Mouse (Mus musculus) forebrain, embryonic 14.5 days (tissue): Measurements from ENCODE around the gene Gpr37l1. TPM values are rescaled to one million over a fixed set of nuclear protein-coding genes. Genes with fewer than 3 reads are reported as not detected.

Experiments used
- ATAC-seq: fragments of 200-750 bp; cut with Nextera tagmentation; 2 replicates; pipeline ENCODE4 v1.8.0; 2017; ENCODE audit warnings: mild to moderate bottlenecking, moderate library complexity
- DNase-seq: peaks from one replicate; pipeline ENCODE4 v3.0.0-alpha.2; 2015; ENCODE audit warnings: low spot score
- H3K27ac ChIP-seq: fragments of 300-500 bp; sonication (generic); 2 replicates; pipeline ENCODE4 v1.5.1; 2014; ENCODE audit warnings: low read depth, mild to moderate bottlenecking, control low read depth, low read length, moderate library complexity
- H3K27me3 ChIP-seq: fragments of 300-500 bp; sonication (generic); replicated peaks from 2 replicates; pipeline ENCODE4 v1.6.1; 2014; ENCODE audit warnings: low read length, control low read depth, mixed read lengths; ENCODE audit not compliant: control insufficient read depth, insufficient read depth
- H3K36me3 ChIP-seq: fragments of 300-500 bp; sonication (generic); 2 replicates; pipeline ENCODE4 v1.6.1; 2014; ENCODE audit warnings: low read length, control low read depth; ENCODE audit not compliant: control insufficient read depth, insufficient read depth
- H3K4me1 ChIP-seq: fragments of 300-500 bp; sonication (generic); 2 replicates; pipeline ENCODE4 v1.6.1; 2014; ENCODE audit warnings: antibody characterized with exemption, low read length, control low read depth; ENCODE audit not compliant: control insufficient read depth, insufficient read depth
- H3K4me2 ChIP-seq: fragments of 300-500 bp; sonication (generic); 2 replicates; pipeline ENCODE4 v1.6.1; 2014; ENCODE audit warnings: mild to moderate bottlenecking, control low read depth, low read length
- H3K4me3 ChIP-seq: fragments of 300-500 bp; sonication (generic); 2 replicates; pipeline ENCODE4 v1.5.1; 2014; ENCODE audit warnings: low read depth, low read length, control low read depth
- H3K9ac ChIP-seq: fragments of 300-500 bp; sonication (generic); 2 replicates; pipeline ENCODE4 v1.6.1; 2014; ENCODE audit warnings: mild to moderate bottlenecking, low read length, control low read depth, moderate library complexity
- H3K9me3 ChIP-seq: fragments of 300-500 bp; sonication (generic); replicated peaks from 2 replicates; pipeline ENCODE4 v1.6.1; 2016; ENCODE audit warnings: low read length, control low read depth, mixed read lengths; ENCODE audit not compliant: control insufficient read depth
- WGBS: fragments of 180-500 bp; shearing (Covaris S2); extraction: QIAGEN DNeasy Blood & Tissue Kit; methylation state at CpG from one replicate; pipeline ENCODE4 v1.1.7; 2014; 5-methylcytosine and 5-hydroxymethylcytosine counted together
- polyA plus RNA-seq: library from polyadenylated mRNA; unstranded; fragments of >200 nt; fragmentation: Nextera tagmentation; extraction: Ambion mirVana; gene quantifications from 2 replicates; pipeline ENCODE4 v1.2.1, GENCODE M21; 2014

Gpr37l1 gene
- polyA plus RNA-seq, 1 experiment from 2014 or later = 0.24 TPM

DNA sequence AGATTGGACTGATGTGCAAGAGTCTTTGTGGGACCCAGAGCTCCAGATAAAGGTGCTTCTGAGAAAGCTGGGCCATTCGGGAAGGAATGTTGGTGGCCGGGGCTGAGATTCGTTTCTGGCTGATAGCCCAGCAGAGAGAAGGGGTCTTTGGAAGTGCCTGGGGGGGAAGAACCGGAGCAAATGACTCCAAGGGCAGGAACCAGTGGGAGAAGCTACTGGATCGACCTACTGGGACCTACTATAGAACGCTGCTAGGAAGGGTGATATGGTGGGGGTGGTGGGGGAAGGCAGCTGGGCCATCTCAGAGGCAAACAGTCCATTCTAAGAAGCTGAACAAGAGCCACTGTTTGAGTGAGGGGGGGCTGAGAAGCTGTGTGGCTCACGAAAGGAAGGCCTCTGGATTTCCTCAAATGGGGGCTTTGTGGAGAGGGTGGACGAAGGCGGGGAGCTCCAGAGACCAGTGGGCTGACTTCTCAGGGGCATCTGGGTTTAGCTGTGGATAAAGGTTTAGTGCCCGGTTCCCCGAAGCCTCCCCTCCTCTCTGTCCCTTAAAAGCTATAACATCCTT, 7.8 kb downstream of the Gpr37l1 start:
- Histone ChIP-seq H3K4me1 (peaks cover 9% of the 10 kb centered on the region; the same call in 1 of the 2 replicates), H3K27me3 (no peaks in the 10 kb centered on the region), H3K36me3 (peaks cover 21% of the 10 kb centered on the region), H3K4me2 (no peak overlapping the region), H3K9me3 (no peaks in the 10 kb centered on the region), H3K4me3 (no peak overlapping the region), H3K9ac (no peak overlapping the region), H3K27ac (0 out of 2 replicates have a peak overlapping the region, but pooled peaks have one; percentile 4)
- DNase-seq (no peak), ATAC-seq (no peak)
- WGBS = 79% methylated on average over 11 of the region's 11 CpGs

DNA sequence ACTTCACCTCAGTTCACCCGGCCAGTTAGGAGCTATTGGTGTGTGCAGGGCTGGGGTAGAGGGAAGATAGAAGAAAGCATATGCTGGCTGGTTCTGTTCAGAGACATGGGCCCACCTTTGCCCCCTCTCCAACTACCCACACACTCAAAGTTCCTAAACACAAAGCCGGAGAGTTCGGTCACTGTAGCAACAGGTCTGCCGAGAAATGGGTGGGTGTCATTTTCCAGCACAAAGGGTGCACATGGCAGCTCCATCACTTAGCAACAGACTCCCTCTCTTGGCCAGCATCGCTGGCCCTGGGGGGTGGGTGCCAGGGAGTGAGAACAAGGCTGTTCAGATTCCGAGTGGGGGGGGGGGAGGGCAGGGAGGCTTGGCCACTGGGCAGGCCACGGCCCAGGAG, 8.4 kb downstream of the Gpr37l1 start:
- Histone ChIP-seq H3K27ac (peak overlapping the region; percentile 62; the same call in 1 of the 2 replicates), H3K36me3 (peaks cover 21% of the 10 kb centered on the region), H3K4me2 (no peak overlapping the region), H3K9me3 (no peaks in the 10 kb centered on the region), H3K9ac (no peak overlapping the region), H3K27me3 (no peaks in the 10 kb centered on the region), H3K4me3 (no peak overlapping the region), H3K4me1 (peaks cover 12% of the 10 kb centered on the region; the same call in 1 of the 2 replicates)
- ATAC-seq (peak; percentile 64), DNase-seq (peak; percentile 74)
- 43% methylated on average over 7 of the region's 7 CpGs for WGBS

DNA sequence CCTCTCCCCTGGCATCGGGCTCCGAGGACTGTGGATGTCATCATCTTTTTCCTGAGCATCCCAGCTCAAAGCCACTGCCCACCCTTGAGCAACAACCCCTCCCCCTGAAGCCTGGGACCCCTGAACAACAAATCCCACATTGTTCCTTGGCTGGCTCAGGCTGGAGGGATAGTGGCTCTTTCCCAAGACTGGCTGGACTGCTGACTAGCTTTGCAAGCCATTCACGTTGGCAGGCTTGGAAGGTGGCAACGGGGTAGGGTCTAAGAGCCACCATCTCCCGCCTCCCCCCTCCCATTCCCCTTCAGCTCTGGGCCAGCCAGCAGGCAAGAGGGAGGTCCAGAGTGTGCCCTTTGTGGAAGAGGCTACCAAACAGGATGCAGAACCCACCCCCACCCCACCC, 8.8 kb downstream of the Gpr37l1 start:
- Histone ChIP-seq H3K4me3 (no peak overlapping the region), H3K9ac (no peak overlapping the region), H3K36me3 (peaks cover 21% of the 10 kb centered on the region), H3K27me3 (no peaks in the 10 kb centered on the region), H3K27ac (peak overlapping the region; percentile 62), H3K4me2 (no peak overlapping the region), H3K4me1 (peaks cover 14% of the 10 kb centered on the region; the same call in 1 of the 2 replicates), H3K9me3 (no peaks in the 10 kb centered on the region)
- ATAC-seq (peak; percentile 55), DNase-seq (peak; percentile 81)
- 35% methylated on average over 5 of the region's 5 CpGs for WGBS

DNA sequence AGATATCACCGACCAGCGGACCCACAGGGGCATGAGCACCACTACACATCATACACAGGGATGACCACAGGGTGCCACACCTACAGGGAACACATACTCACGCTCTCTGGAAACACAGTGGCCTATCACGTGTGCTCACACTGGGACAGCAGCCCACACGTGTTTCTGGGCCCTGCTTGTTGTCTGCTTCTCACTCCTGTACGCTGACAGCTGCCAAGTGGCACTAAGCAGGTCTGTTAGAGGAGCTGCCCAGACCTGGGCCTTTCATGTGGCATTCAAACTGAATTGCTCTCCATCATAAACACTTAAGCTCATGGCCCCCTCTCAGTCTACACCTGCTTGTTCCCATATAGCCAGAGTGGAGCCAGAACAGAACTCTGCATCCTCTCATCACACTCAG, 11.2 kb downstream of the Gpr37l1 start:
- Histone ChIP-seq H3K36me3 (peaks cover 37% of the 10 kb centered on the region), H3K4me3 (no peak overlapping the region), H3K27ac (no peak overlapping the region; the same call in 1 of the 2 replicates), H3K9me3 (no peaks in the 10 kb centered on the region), H3K27me3 (no peaks in the 10 kb centered on the region), H3K9ac (no peak overlapping the region), H3K4me2 (no peak overlapping the region), H3K4me1 (peaks cover 14% of the 10 kb centered on the region; the same call in 1 of the 2 replicates)
- 83% methylated on average over 6 of the region's 6 CpGs for WGBS
- no peak for DNase-seq
- no peak for ATAC-seq

DNA sequence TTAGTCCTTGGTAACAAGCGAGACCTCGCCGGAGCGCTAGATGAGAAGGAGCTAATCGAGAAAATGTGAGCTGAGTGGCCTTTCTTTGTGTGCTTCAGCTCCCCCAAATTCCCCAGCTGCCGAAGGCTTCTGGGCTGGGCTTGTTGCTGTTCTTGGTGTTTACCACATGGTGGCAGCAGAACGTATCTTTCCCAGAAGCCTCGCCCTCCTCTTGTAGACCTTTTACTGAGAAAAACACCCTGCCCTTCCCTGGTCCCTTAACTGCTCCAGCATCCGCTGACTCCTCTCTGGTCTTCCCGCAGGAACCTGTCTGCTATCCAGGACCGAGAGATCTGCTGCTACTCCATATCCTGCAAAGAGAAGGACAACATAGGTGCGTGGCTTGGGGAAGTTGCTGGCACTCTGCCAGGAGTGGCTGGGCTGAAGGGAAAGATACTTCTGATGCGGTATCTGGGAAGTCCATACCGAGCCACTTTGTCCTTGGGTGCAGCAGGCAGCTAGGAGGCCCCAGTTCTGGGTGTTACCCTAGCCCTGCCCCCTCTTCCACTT, 13.0 kb downstream of the Gpr37l1 start:
- Histone ChIP-seq H3K9me3 (no peaks in the 10 kb centered on the region), H3K4me2 (peak overlapping the region; percentile 47), H3K4me1 (peaks cover 13% of the 10 kb centered on the region; the same call in 1 of the 2 replicates), H3K27me3 (no peaks in the 10 kb centered on the region), H3K4me3 (peak overlapping the region; percentile 19; the same call in 1 of the 2 replicates), H3K27ac (peak overlapping the region; percentile 94), H3K36me3 (peaks cover 38% of the 10 kb centered on the region), H3K9ac (peak overlapping the region; percentile 69)
- ATAC-seq (peak; percentile 75), DNase-seq (peak; percentile 97)
- 1% methylated on average over 14 of the region's 14 CpGs for WGBS

DNA sequence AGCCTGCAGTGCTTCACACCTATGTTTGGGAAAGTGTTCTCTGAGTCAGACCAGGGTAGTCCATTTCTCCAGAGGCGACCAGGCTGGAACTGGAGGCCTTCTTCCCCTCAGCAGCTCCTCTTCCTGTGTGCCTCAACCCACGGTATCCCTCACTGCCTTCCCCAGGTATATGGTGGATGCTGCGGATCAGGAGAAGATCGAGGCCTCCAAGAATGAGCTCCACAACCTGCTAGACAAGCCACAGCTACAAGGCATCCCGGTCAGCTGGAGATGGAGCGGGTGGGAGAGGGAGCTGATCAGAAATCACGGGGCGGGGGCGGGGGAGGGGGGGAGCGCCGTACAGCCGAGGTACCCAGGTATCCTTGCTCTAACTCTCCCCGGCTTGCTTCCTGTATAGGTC, 13.5 kb downstream of the Gpr37l1 start:
- H3K27ac ChIP-seq = peak overlapping the region; percentile 94
- no peaks in the 10 kb centered on the region for H3K27me3 ChIP-seq
- no peak for ATAC-seq
- H3K9me3 ChIP-seq = no peaks in the 10 kb centered on the region
- peaks cover 13% of the 10 kb centered on the region for H3K4me1 ChIP-seq
- H3K9ac ChIP-seq = peak overlapping the region; percentile 69
- peaks cover 38% of the 10 kb centered on the region for H3K36me3 ChIP-seq
- no peak for DNase-seq
- H3K4me3 ChIP-seq = peak overlapping the region; percentile 19; the same call in 1 of the 2 replicates
- H3K4me2 ChIP-seq = peak overlapping the region; percentile 47
- WGBS = 22% methylated on average over 13 of the region's 13 CpGs

DNA sequence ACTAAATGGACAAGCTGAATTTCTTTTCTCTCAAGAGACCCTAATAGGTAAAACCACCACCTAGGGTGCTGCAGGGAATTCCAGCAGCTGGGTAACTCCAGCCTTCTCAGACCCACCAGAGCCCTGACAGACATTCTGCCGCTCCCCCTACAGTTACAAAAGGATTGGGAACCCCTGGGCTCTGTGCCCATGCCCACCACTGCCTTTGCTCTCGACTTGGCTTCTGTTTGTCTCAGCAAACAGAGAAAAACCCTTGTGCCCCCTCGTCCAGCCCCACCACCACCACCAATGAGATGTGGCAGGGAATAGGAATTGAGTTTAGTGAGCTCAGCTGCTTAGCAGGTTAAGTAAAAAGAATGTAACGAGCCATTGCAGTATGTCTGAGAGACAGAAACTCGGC, 18.5 kb downstream of the Gpr37l1 start:
- Histone ChIP-seq H3K9me3 (no peaks in the 10 kb centered on the region), H3K4me1 (peaks cover 17% of the 10 kb centered on the region), H3K4me3 (peak overlapping the region; percentile 98), H3K36me3 (peaks cover 17% of the 10 kb centered on the region), H3K4me2 (peak overlapping the region; percentile 73), H3K27ac (peak overlapping the region; percentile 54; the same call in 1 of the 2 replicates), H3K9ac (peak overlapping the region; percentile 98), H3K27me3 (no peaks in the 10 kb centered on the region)
- WGBS = 21% methylated on average over 5 of the region's 5 CpGs
- DNase-seq (peak; percentile 72), ATAC-seq (no peak)

DNA sequence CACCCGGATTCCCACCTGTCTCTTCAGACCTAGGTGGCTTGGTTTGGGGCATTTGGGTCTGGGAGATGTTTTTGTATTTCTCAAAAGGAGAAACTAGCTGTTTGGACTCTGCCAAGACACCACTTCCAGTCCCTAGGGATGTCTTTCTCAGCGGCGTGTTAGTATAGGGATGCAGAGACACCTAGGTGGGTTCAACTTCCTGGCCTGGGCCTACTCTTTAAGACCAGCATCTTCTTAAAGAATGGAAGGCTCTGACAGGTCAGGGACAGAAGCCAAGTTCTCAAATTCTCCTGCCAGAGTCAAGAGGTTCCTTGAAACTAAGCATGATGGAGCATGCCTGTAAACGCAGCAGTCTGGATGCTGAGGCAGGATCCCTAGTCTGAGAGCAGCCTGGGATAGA, 19.0 kb downstream of the Gpr37l1 start:
- Histone ChIP-seq H3K4me2 (peak overlapping the region; percentile 73), H3K36me3 (peaks cover 17% of the 10 kb centered on the region), H3K4me3 (peak overlapping the region; percentile 98), H3K9ac (peak overlapping the region; percentile 98), H3K4me1 (peaks cover 15% of the 10 kb centered on the region), H3K27me3 (no peaks in the 10 kb centered on the region), H3K9me3 (no peaks in the 10 kb centered on the region), H3K27ac (peak overlapping the region; percentile 54; the same call in 1 of the 2 replicates)
- WGBS = 58% methylated on average over 4 of the region's 4 CpGs
- ATAC-seq = no peak
- no peak for DNase-seq

DNA sequence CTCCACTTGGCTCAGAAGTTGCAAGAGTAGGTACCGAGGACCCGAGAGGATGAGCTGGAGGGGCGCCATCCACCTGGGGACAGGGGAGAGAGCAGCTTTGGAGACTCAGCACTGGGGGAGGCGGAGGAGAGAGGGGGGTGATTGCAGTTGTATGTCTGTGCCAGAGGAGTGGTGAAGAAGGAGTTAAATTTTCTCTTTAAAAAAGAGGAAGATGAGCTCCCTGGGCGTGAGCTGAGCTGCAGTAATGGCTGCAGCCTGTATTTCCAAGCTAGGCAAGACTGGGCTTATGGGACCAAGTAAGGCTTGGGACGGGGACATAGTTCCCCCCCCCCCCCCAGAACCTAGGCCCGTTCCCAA, 19.8 kb downstream of the Gpr37l1 start:
- peak overlapping the region; percentile 90 for H3K27ac ChIP-seq
- H3K4me3 ChIP-seq = peak overlapping the region; percentile 98
- 0% methylated on average over 7 of the region's 7 CpGs for WGBS
- DNase-seq (no peak), ATAC-seq (peak; percentile 8)
- peak overlapping the region; percentile 98 for H3K9ac ChIP-seq
- no peaks in the 10 kb centered on the region for H3K27me3 ChIP-seq
- peaks cover 15% of the 10 kb centered on the region for H3K4me1 ChIP-seq
- H3K36me3 ChIP-seq = peaks cover 13% of the 10 kb centered on the region
- H3K9me3 ChIP-seq = no peaks in the 10 kb centered on the region
- peak overlapping the region; percentile 73 for H3K4me2 ChIP-seq
